Mouse (Mus musculus): Measurements from ENCODE around the gene Notch2. TPM values are rescaled to one million over a fixed set of nuclear protein-coding genes. Genes with fewer than 3 reads are reported as not detected.
"Not testable (repeated sequence)": the region's sequence is repeated elsewhere in the genome, so short reads cannot be mapped to it uniquely, and the experiment has no call there.

The Notch2 gene
- polyA plus RNA-seq, 1 experiment from 2014 or later = 27.8 TPM

GRCm38 (mm10) chr3:98042301-98042700 lies 29.0 kb downstream of the Notch2 start:
- WGBS = 44% methylated on average over 6 of the region's 6 CpGs
- Histone ChIP-seq H3K36me3 (replicated peaks; ENCODE audit: control insufficient read depth, insufficient read depth, low read depth, low read length) (no peaks in the 10 kb centered on the region), H3K9me3 (replicated peaks; ENCODE audit: control insufficient read depth, low read length) (no peaks in the 10 kb centered on the region), H3K4me2 (ENCODE audit: low read depth, low read length) (no peak overlapping the region), H3K9ac (replicated peaks; ENCODE audit: low read length) (no peak overlapping the region; the same call in 1 of the 2 replicates), H3K27me3 (ENCODE audit: control insufficient read depth, insufficient read depth, low read length) (no peaks in the 10 kb centered on the region), H3K4me3 (ENCODE audit: low read depth, low read length) (no peak overlapping the region), H3K4me1 (ENCODE audit: control insufficient read depth, insufficient read depth, low read length) (peaks cover 8% of the 10 kb centered on the region), H3K27ac (replicated peaks; ENCODE audit: low read depth, low read length) (peak overlapping the region; percentile 42)
- no peak for DNase-seq (ENCODE audit: low spot score)
- no peak for ATAC-seq (replicated peaks; ENCODE audit: insufficient number of reproducible peaks, low FRiP score, low TSS enrichment, low read depth)

GRCm38 (mm10) chr3:98042955-98043456 lies 29.7 kb downstream of the Notch2 start:
- H3K27ac ChIP-seq (replicated peaks; ENCODE audit: low read depth, low read length) = peak overlapping the region; percentile 42; the same call in 1 of the 2 replicates
- no peaks in the 10 kb centered on the region for H3K9me3 ChIP-seq (replicated peaks; ENCODE audit: control insufficient read depth, low read length)
- ATAC-seq (replicated peaks; ENCODE audit: insufficient number of reproducible peaks, low FRiP score, low TSS enrichment, low read depth) (peak; percentile 60; the same call in 1 of the 2 replicates), DNase-seq (ENCODE audit: low spot score) (peak; percentile 58)
- no peaks in the 10 kb centered on the region for H3K27me3 ChIP-seq (ENCODE audit: control insufficient read depth, insufficient read depth, low read length)
- H3K4me3 ChIP-seq (ENCODE audit: low read depth, low read length) = no peak overlapping the region
- H3K4me2 ChIP-seq (ENCODE audit: low read depth, low read length) = no peak overlapping the region
- H3K9ac ChIP-seq (replicated peaks; ENCODE audit: low read length) = 0 out of 2 replicates have a peak overlapping the region, but pooled peaks have one; percentile 18
- peaks cover 8% of the 10 kb centered on the region for H3K4me1 ChIP-seq (ENCODE audit: control insufficient read depth, insufficient read depth, low read length)
- 6% methylated on average over 9 of the region's 9 CpGs for WGBS
- H3K36me3 ChIP-seq (replicated peaks; ENCODE audit: control insufficient read depth, insufficient read depth, low read depth, low read length) = no peaks in the 10 kb centered on the region

GRCm38 (mm10) chr3:98043669-98044068 lies 30.3 kb downstream of the Notch2 start:
- Histone ChIP-seq H3K27ac (replicated peaks; ENCODE audit: low read depth, low read length) (peak overlapping the region; percentile 42; the same call in 1 of the 2 replicates), H3K4me2 (ENCODE audit: low read depth, low read length) (no peak overlapping the region), H3K4me1 (ENCODE audit: control insufficient read depth, insufficient read depth, low read length) (peaks cover 8% of the 10 kb centered on the region), H3K9me3 (replicated peaks; ENCODE audit: control insufficient read depth, low read length) (no peaks in the 10 kb centered on the region), H3K4me3 (ENCODE audit: low read depth, low read length) (no peak overlapping the region), H3K27me3 (ENCODE audit: control insufficient read depth, insufficient read depth, low read length) (no peaks in the 10 kb centered on the region), H3K36me3 (replicated peaks; ENCODE audit: control insufficient read depth, insufficient read depth, low read depth, low read length) (no peaks in the 10 kb centered on the region), H3K9ac (replicated peaks; ENCODE audit: low read length) (no peak overlapping the region)
- 65% methylated on average over 4 of the region's 4 CpGs for WGBS
- ATAC-seq (replicated peaks; ENCODE audit: insufficient number of reproducible peaks, low FRiP score, low TSS enrichment, low read depth) = 0 out of 2 replicates have a peak, but pooled peaks have one; percentile 35
- DNase-seq (ENCODE audit: low spot score) = no peak

GRCm38 (mm10) chr3:98044768-98045368 lies 31.5 kb downstream of the Notch2 start:
- ATAC-seq (replicated peaks; ENCODE audit: insufficient number of reproducible peaks, low FRiP score, low TSS enrichment, low read depth) (no peak), DNase-seq (ENCODE audit: low spot score) (no peak)
- no peak overlapping the region for H3K4me2 ChIP-seq (ENCODE audit: low read depth, low read length)
- no peak overlapping the region for H3K9ac ChIP-seq (replicated peaks; ENCODE audit: low read length)
- 85% methylated on average over 4 of the region's 4 CpGs for WGBS
- H3K9me3 ChIP-seq (replicated peaks; ENCODE audit: control insufficient read depth, low read length) = no peaks in the 10 kb centered on the region
- no peaks in the 10 kb centered on the region for H3K36me3 ChIP-seq (replicated peaks; ENCODE audit: control insufficient read depth, insufficient read depth, low read depth, low read length)
- no peak overlapping the region for H3K27ac ChIP-seq (replicated peaks; ENCODE audit: low read depth, low read length)
- H3K4me3 ChIP-seq (ENCODE audit: low read depth, low read length) = no peak overlapping the region
- no peaks in the 10 kb centered on the region for H3K27me3 ChIP-seq (ENCODE audit: control insufficient read depth, insufficient read depth, low read length)
- peaks cover 8% of the 10 kb centered on the region for H3K4me1 ChIP-seq (ENCODE audit: control insufficient read depth, insufficient read depth, low read length)

GRCm38 (mm10) chr3:98045465-98046148 lies 32.3 kb downstream of the Notch2 start:
- Histone ChIP-seq H3K27ac (replicated peaks; ENCODE audit: low read depth, low read length) (no peak overlapping the region), H3K9me3 (replicated peaks; ENCODE audit: control insufficient read depth, low read length) (no peaks in the 10 kb centered on the region), H3K36me3 (replicated peaks; ENCODE audit: control insufficient read depth, insufficient read depth, low read depth, low read length) (no peaks in the 10 kb centered on the region), H3K9ac (replicated peaks; ENCODE audit: low read length) (no peak overlapping the region), H3K4me2 (ENCODE audit: low read depth, low read length) (no peak overlapping the region), H3K4me1 (ENCODE audit: control insufficient read depth, insufficient read depth, low read length) (peaks cover 11% of the 10 kb centered on the region), H3K4me3 (ENCODE audit: low read depth, low read length) (no peak overlapping the region), H3K27me3 (ENCODE audit: control insufficient read depth, insufficient read depth, low read length) (no peaks in the 10 kb centered on the region)
- 52% methylated on average over 8 of the region's 8 CpGs for WGBS
- no peak for DNase-seq (ENCODE audit: low spot score)
- no peak for ATAC-seq (replicated peaks; ENCODE audit: insufficient number of reproducible peaks, low FRiP score, low TSS enrichment, low read depth)

GRCm38 (mm10) chr3:98046305-98046704 lies 33.0 kb downstream of the Notch2 start:
- Histone ChIP-seq H3K9ac (replicated peaks; ENCODE audit: low read length) (no peak overlapping the region), H3K4me1 (ENCODE audit: control insufficient read depth, insufficient read depth, low read length) (peaks cover 11% of the 10 kb centered on the region), H3K36me3 (replicated peaks; ENCODE audit: control insufficient read depth, insufficient read depth, low read depth, low read length) (no peaks in the 10 kb centered on the region), H3K9me3 (replicated peaks; ENCODE audit: control insufficient read depth, low read length) (no peaks in the 10 kb centered on the region), H3K4me3 (ENCODE audit: low read depth, low read length) (no peak overlapping the region), H3K4me2 (ENCODE audit: low read depth, low read length) (no peak overlapping the region), H3K27me3 (ENCODE audit: control insufficient read depth, insufficient read depth, low read length) (no peaks in the 10 kb centered on the region), H3K27ac (replicated peaks; ENCODE audit: low read depth, low read length) (no peak overlapping the region)
- ATAC-seq (replicated peaks; ENCODE audit: insufficient number of reproducible peaks, low FRiP score, low TSS enrichment, low read depth) (no peak), DNase-seq (ENCODE audit: low spot score) (no peak)
- 63% methylated on average over 8 of the region's 8 CpGs for WGBS

- no peaks in the 10 kb centered on the region for H3K36me3 ChIP-seq (replicated peaks; ENCODE audit: control insufficient read depth, insufficient read depth, low read depth, low read length)
- peaks cover 7% of the 10 kb centered on the region for H3K4me1 ChIP-seq (ENCODE audit: control insufficient read depth, insufficient read depth, low read length)
- no peak overlapping the region for H3K4me2 ChIP-seq (ENCODE audit: low read depth, low read length)
- no peak for ATAC-seq (replicated peaks; ENCODE audit: insufficient number of reproducible peaks, low FRiP score, low TSS enrichment, low read depth)
- no peak overlapping the region for H3K9ac ChIP-seq (replicated peaks; ENCODE audit: low read length)
- H3K27me3 ChIP-seq (ENCODE audit: control insufficient read depth, insufficient read depth, low read length) = no peaks in the 10 kb centered on the region
- WGBS = 70% methylated on average over 1 of the region's 1 CpGs
- no peak overlapping the region for H3K4me3 ChIP-seq (ENCODE audit: low read depth, low read length)
- no peak for DNase-seq (ENCODE audit: low spot score)
- no peak overlapping the region for H3K27ac ChIP-seq (replicated peaks; ENCODE audit: low read depth, low read length)
- no peaks in the 10 kb centered on the region for H3K9me3 ChIP-seq (replicated peaks; ENCODE audit: control insufficient read depth, low read length)
These were observed 36.3 kb downstream of the Notch2 start for GRCm38 (mm10) chr3:98049671-98050070.

GRCm38 (mm10) chr3:98050086-98050485 lies 36.8 kb downstream of the Notch2 start:
- H3K9ac ChIP-seq (replicated peaks; ENCODE audit: low read length); H3K4me2 ChIP-seq (ENCODE audit: low read depth, low read length); H3K9me3 ChIP-seq (replicated peaks; ENCODE audit: control insufficient read depth, low read length); H3K36me3 ChIP-seq (replicated peaks; ENCODE audit: control insufficient read depth, insufficient read depth, low read depth, low read length); H3K27ac ChIP-seq (replicated peaks; ENCODE audit: low read depth, low read length); ATAC-seq (replicated peaks; ENCODE audit: insufficient number of reproducible peaks, low FRiP score, low TSS enrichment, low read depth); H3K4me3 ChIP-seq (ENCODE audit: low read depth, low read length); H3K4me1 ChIP-seq (ENCODE audit: control insufficient read depth, insufficient read depth, low read length); H3K27me3 ChIP-seq (ENCODE audit: control insufficient read depth, insufficient read depth, low read length); DNase-seq (ENCODE audit: low spot score): not testable (repeated sequence)
- WGBS = 90% methylated on average over 7 of the region's 7 CpGs

Data from embryonic facial prominence, embryonic 11.5 days (tissue).